13 mouse cellular contexts compared by ENCODE assay signal in the genomic region with DNA sequence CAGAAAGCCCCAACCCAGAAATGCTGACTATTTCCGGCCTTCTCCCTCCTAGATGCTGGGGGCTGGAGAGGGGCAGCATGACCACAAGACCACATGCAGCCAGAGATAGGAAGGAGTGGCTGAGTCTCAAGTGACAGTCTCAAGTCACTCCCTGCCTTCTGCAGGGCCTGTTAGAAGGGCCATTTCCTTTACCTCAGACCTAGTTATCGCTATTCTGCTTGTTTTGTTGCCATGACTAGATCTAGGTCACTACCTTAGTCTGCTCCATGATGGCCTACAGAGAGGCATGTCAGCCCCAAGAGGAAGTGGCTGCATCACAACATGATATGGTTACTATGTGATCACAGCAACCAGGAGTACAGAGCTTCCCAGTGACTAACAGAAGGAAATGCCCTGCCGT. TPM values are rescaled to one million over a fixed set of nuclear protein-coding genes. Genes with fewer than 3 reads are reported as not detected.
A peak's percentile ranks its signal among the peaks of the same experiment; 100 is the strongest.
DNase-seq lines count a peak whose midpoint lies in the region; ATAC-seq lines count a peak whose summit lies in the region.
"Had no signal": no experiment of that assay in that cellular context is flagged by ENCODE, and none has a peak within 500 bp of the region (broad histone marks: within the 10 kb centered on the region; RNA-seq: fewer than 3 reads in every experiment).

No protein-coding gene starts in this region.

- no peak overlapping the region for H3K4me3 ChIP-seq in forebrain, embryonic 10.5 days
- H3K4me3 ChIP-seq: forebrain, embryonic 15.5 days; heart, adult 2 months; limb, embryonic 13.5 days; myocyte had no signal

- DNase-seq in thymus, postnatal 0 days (ENCODE audit: low spot score) = peak; percentile 67
- DNase-seq in thymus, adult 18-20 months = no peak
- DNase-seq in c-Kit-positive CD71-positive TER-119-positive erythroid progenitor cells, embryonic 14.5 days (ENCODE audit: low spot score) = peak; percentile 45
- no peak for DNase-seq in forebrain, embryonic 10.5 days (ENCODE audit: extremely low spot score, low spot score)
- DNase-seq in cerebellum, postnatal 14 days = no peak
- DNase-seq in cerebellum, adult 11 months = no peak
- DNase-seq: embryo, embryonic 11 days; heart, adult 2 months; kidney, adult 18-20 months had no signal

- H3K9me3 ChIP-seq in forebrain, embryonic 10.5 days = no peaks in the 10 kb centered on the region
- H3K9me3 ChIP-seq: forebrain, embryonic 15.5 days; limb, embryonic 13.5 days had no signal

- H3K27me3 ChIP-seq in forebrain, embryonic 10.5 days (ENCODE audit: poor library complexity, severe bottlenecking) = no peaks in the 10 kb centered on the region
- H3K27me3 ChIP-seq: forebrain, embryonic 15.5 days; limb, embryonic 13.5 days had no signal

- 92% methylated on average over 3 of the region's 3 CpGs for WGBS in forebrain, embryonic 10.5 days

- peaks cover 11% of the 10 kb centered on the region for H3K4me1 ChIP-seq in forebrain, embryonic 10.5 days
- H3K4me1 ChIP-seq: limb, embryonic 13.5 days had no signal

- H3K36me3 ChIP-seq in forebrain, embryonic 10.5 days (replicated peaks) = no peaks in the 10 kb centered on the region; the same call in none of the 2 replicates
- H3K36me3 ChIP-seq: forebrain, embryonic 15.5 days; limb, embryonic 13.5 days had no signal

- no peak overlapping the region for H3K27ac ChIP-seq in forebrain, embryonic 10.5 days
- H3K27ac ChIP-seq: forebrain, embryonic 15.5 days; heart, adult 2 months; limb, embryonic 13.5 days had no signal

- ATAC-seq in megakaryocyte, adult 5-6 weeks (ENCODE audit: poor library complexity, severe bottlenecking) = peak; percentile 80
- ATAC-seq: forebrain, embryonic 15.5 days had no signal

RNA-seq across cellular contexts. Expression of gene Ncor1, which starts 8.2 kb away (rescaled TPM):
- polyA plus RNA-seq in thymus, postnatal 0 days (2015; fragmentation: Nextera tagmentation; extraction: Ambion mirVana) = 181 and 220 TPM in 2 replicates
- total RNA-seq in megakaryocyte, adult 5-6 weeks (2015) = 275 and 280 TPM in 2 replicates
- total RNA-seq in megakaryocyte, adult 5-6 weeks (2017) = 213 and 290 TPM in 2 replicates
- 125 and 130 TPM in 2 replicates for polyA plus RNA-seq in forebrain, embryonic 10.5 days (2016; fragmentation: Nextera tagmentation; extraction: Ambion mirVana)

RNA-seq across cellular contexts. Expression of gene Pigl, which starts 8.3 kb away (rescaled TPM):
- 6.8 and 7.6 TPM in 2 replicates for polyA plus RNA-seq in thymus, postnatal 0 days (2015; fragmentation: Nextera tagmentation; extraction: Ambion mirVana)
- total RNA-seq in megakaryocyte, adult 5-6 weeks (2015) = 5.7 and 9.2 TPM in 2 replicates
- total RNA-seq in megakaryocyte, adult 5-6 weeks (2017) = 1.7 and 2.5 TPM in 2 replicates
- 19.5 and 19.7 TPM in 2 replicates for polyA plus RNA-seq in forebrain, embryonic 10.5 days (2016; fragmentation: Nextera tagmentation; extraction: Ambion mirVana)

Comparison
In these comparisons a context has a peak if more than half of its experiments do, and no peak if none do; other contexts are left out.
1. DNase-seq: peak in thymus, postnatal 0 days (single experiment) and c-Kit-positive CD71-positive TER-119-positive erythroid progenitor cells, embryonic 14.5 days (single experiment); none in thymus, adult 18-20 months (0 of 2), forebrain, embryonic 10.5 days (single experiment), cerebellum, postnatal 14 days (0 of 2) and cerebellum, adult 11 months (single experiment).